Mouse (Mus musculus): ENCODE results near the gene Btbd1.

Gene Btbd1

GRCm38 (mm10) chr7:81775325-81775724 is 53.9 kb downstream of the Btbd1 start:
- DNase-seq, result no peak

DNA sequence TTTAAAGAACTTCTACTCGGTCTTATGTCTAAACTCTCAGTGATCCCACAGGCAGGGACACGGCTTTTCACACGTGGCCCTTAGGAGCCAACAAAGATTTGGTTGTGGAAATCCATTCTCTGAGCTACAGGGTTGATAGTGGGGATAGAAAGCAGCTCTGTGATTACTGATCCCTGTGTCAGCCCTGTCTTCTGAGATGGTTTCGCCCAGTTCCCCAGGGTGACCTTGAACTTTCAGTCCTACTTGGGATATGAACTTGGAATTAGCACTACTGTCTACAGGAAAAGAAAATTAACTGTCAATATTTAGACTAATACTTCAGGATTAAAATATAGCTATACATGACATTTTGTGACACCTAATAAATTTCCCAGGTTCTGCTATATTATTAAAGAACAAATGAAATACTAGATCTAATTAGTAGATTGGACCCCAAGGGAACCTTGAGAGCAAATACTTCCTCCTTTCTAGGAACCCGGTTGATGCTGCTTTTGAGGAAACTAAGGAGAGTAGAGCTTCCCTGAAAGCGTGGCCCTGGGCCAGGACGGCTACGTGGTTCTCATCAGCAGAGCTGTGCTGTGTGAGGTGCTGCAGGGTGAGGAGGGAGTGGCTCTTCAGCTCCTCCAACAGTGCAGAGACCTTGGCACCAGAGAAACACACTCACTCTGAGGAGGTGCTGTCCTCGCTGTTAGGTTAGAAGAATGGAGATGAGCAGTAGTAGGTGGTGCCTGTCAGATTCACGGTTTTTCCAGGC is 56.3 kb downstream of the Btbd1 start:
- no peak for DNase-seq

- DNase-seq, result peak; percentile 21 to 28
Observed at GRCm38 (mm10) chr7:81763110-81763845, 66.0 kb downstream of the Btbd1 start.

DNA sequence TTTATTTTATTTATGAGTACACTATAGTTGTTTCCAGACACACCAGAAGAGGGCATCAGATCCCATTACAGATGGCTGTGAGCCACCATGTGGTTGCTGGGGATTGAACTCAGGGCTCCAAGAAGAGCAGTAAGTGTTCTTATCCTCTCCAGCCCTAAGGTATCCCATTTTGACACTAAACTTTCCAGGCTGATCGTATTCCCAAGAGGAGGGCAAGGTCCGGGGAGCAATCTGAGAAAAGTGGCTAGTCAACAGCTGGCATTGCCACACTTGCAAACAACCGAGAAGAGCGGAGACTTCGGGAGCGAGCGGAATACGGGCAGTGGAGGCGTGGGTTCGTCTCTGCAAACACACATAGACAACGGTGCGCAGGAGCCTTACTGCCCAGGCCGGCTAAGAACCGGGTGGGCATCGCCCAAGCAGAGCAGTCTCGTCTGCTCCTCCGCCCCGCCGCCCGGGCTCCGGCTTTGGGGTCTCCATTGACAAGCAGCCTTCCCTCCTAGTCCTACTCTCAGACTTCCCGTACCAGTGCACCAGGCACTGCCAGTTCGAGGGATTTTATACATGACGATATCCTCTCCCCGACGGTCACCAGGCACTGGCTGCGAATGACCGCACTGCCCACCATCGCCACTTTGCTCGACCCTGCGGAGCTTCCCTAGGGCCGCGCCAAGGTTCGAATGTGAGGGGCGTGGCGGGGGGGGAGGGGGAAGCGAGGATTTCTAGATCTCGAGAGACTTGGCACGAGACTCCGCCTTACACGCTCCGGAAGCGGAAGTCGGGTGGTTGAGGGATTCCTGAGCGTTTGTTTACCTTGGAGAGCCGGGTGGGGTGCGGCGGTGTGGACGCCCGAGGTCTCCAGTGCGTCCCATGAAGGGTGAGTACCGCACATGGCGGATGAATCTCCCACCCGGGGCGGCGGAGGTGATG is 66.8 kb downstream of the Btbd1 start, which contains the start of gene Ramac:
Gene Ramac (plus strand): TSS at position 746 of the 930 bp plus-strand sequence.
- peak; percentile 69 to 81 for DNase-seq

- no peak for DNase-seq
Observed at GRCm38 (mm10) chr7:81747956-81748355, 81.3 kb downstream of the Btbd1 start.

DNA sequence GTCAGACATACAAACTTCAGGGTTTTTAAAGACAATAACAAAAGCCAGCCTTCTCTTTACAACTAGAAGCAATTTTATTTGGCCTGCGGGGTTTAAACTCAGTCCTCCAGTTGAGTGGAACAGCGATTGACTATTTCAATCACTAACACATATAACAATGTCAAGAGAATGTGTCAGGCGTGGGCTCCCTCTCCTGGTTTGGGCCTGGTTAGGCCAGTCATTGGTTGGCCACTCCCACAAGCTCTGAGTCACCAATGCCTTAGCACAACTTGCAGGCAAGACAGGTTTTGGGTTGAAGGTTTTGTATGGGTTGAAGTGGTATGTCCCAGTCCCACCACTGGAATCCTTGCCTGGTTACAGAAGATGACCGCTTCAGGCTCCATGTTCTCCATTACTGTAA is 85.1 kb downstream of the Btbd1 start:
- DNase-seq, result no peak
